Mouse (Mus musculus) thymus, postnatal 25 days (tissue): ENCODE results near the gene Grrp1.

ENCODE experiments used
- DNase-seq: peaks from one replicate; pipeline ENCODE4 v3.0.0; 2022

The Grrp1 gene

DNA sequence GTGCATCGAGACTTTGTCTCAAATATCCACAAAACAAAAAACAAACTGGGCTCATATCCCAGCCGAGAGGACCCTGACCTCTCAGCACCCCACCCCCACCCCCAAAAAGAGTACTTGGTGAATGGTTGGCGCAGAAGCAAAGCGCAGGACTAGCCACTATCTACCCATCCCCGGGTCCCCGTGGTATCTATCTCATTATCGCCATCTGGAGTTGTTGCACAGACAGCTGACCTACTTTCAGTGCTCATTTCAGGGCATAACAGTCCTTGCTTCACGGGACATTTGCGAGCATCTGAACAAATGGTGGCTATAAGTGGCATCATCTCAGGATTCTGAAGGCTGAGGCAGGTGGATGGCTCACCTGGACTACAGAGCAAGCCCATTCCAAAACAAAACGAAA is 15.2 kb downstream of the Grrp1 start:
- DNase-seq = no peak

DNA sequence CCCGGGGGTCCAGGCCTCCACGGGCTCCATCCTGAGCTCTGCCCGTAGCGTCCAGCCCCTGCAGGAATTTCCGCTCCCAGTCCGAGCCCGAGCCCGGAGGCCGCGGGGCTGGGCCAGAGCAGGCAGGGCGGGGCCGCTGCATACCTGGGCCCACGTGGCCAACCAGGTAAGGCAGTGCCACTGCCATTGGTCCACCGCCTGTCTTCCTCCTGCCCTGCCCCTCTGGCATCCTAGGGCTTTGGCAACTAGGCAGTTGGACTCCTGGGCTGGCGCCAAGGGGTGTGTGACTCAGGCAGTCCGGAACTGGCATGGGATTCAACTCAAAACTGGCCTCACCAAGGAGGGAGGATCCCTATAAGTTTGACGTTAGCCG is 15.6 kb downstream of the Grrp1 start, which contains the start of gene Cnksr1:
Gene Cnksr1 (minus strand): TSS at position 121 of the 373 bp plus-strand sequence.
- no peak for DNase-seq

- no peak for DNase-seq
Observed at GRCm38 (mm10) chr4:134237582-134238278, 16.2 kb downstream of the Grrp1 start.

GRCm38 (mm10) chr4:134234876-134235275 is 19.0 kb downstream of the Grrp1 start:
- DNase-seq = no peak

- DNase-seq = no peak
Observed at GRCm38 (mm10) chr4:134230431-134230830, 23.5 kb downstream of the Grrp1 start.

- DNase-seq = no peak
Observed at GRCm38 (mm10) chr4:134227194-134227593, 26.7 kb downstream of the Grrp1 start, which contains the start of gene Catsper4. Gene Catsper4 (minus strand): TSS chr4:134227383.

DNA sequence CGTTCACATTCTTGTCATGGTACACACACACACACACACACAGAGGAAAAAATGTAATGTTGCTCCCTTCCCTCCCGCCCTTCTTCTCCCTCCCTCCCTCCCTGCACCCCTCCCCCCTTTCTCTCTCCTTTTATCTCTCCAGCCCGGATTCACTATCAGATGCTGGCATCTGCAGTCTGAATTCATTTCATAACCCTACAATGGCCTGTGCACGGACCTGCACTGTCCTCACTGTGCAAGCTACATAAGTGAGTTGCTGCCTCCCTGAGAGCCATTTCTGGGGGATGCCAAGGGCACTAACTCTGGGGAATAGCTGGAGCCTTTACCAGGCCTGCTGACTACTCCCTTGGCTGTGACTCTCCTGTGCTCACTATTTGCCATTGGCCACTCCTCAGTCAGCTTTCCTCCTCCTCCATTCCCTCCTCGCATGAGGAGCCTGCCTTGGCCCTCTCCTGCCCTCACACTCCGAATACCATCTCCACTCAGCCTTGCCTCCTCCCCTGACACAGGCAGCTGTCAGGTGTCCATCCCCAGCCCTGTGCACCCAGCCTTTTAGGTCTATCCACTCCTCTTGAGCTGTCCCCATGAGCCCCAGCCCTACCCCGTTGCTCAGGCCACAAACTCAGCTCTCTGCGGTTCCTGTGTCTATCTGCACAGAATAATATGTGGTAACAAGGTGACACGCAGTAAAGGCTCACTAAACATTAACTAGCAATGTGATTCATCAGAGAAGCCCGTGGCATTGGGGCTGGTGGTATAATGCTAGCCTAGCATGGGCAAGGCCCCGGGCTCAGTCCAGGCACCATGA is 30.9 kb downstream of the Grrp1 start:
- no peak for DNase-seq

DNA sequence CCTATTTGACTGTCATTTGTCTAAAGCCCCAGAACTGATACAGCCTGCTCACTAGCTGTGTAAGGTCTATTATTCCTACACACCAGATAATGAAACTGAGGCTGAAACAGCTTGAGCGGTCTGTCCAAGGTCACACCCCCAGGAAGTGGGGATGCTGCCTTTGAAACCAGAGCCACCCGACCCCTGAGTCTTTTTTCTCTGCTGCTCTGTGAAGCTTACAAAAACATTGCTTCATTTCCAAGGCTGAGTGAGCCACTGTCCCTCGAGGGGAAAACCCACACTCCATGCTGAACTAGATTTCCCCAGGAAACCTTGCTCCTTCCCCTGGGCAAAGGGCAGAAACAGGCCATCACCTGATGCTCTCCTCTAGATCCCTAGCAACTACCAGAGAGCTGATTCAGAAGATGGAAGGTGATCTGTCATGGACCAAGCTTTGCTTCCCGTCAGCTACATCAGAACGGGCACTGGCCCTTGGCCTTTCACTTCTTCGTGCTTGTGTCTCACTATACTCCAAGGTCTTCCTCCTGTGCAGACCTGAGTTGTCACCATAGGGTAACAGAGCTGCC is 47.3 kb downstream of the Grrp1 start:
- DNase-seq = no peak

DNA sequence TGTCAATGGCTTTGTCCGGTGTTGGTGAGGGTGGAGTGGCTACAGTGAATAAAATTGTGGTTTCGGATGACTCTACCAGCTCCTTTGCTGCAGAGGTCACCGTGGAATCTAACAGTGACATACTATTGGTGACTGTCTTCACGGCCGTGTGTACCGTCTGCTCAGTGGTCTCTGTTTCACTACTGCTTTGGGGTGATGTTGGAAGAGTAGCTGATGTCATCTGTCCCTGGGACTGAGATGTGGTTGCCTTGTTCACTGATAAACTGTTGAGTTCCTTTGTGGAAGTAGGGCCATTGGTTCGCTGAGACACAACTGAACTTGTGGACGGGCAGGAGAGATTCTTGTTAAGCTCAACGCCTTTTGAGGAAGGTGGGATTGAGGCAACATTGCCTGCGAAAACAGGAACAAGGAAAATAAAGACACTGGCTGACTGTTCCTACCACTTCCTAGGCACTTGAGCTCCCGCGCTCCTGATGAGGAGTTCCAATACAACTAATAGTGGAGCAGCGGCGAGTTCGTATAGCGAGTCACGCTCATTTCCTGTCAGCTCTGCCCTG is 50.5 kb downstream of the Grrp1 start:
- no peak for DNase-seq

DNA sequence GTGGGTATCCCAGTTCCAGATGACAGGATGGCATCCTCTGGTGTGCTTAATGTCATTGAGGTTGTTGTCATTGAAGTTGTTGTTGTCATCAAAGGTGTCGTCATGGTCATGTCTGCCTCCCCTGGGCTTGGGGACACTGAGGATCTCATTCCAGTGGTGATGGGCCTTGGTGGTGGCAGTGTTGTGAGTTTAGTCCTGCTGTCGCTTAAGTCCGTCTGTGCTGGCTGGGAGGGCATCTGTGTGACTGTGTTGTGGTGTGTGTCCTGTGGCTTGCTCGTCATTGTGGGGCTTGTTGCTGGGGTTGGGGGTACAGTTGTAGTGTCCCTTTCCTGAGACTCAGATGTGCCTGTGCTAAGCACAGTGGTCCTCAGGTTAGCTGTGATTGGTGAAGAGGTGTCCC is 51.0 kb downstream of the Grrp1 start, which contains the start of gene Gm7534:
Gene Gm7534 (minus strand): TSS at position 101 of the 400 bp plus-strand sequence.
- DNase-seq = no peak
